Mouse (Mus musculus) ES-CJ7 (cell line): ENCODE results near the gene Tspan4.

ENCODE experiments used
- DNase-seq: peaks from one replicate; pipeline ENCODE4 v3.0.0; 2011; ENCODE audit warnings: low read depth, low spot score

Tspan4 gene

DNA sequence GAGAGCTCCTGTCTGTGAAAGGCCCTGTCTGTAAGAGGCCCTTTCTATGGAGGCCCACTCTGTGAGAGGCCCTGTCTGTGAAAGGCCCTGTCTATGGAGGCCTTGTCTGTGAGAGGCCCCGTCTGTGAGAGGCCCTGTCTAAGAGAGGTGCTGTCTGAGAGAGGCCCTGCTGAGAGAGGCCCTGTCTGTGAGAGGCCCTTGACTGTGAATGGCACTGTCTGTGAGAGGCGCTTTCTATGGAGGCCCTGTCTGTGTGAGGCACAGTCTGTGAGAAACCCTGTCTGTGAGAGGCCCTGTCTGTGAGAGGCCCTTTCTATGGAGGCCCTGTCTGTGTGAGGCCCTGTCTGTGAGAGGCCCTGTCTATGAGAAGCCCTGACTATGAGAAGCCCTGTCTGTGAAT is 31.2 kb downstream of the Tspan4 start:
- no peak for DNase-seq

DNA sequence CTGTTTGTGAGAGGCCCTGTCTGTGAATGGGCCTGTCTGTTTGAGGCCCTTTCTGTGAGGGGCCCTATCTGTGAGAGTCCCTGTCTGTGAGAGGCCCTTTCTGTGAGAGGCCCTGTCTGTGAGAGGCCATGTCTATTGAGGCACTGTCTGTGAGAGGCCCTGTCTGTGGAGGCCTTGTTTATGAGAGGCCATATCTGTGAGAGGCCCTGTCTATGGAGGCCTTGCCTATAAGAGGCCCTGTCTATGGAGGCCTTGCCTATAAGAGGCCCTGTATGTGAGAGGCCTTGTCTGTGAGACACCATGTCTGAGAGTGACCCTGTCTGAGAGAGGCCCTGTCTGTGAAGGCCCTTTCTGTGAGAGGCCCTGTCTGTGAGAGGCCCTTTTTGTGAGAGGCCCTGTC is 33.1 kb downstream of the Tspan4 start:
- DNase-seq = no peak

DNA sequence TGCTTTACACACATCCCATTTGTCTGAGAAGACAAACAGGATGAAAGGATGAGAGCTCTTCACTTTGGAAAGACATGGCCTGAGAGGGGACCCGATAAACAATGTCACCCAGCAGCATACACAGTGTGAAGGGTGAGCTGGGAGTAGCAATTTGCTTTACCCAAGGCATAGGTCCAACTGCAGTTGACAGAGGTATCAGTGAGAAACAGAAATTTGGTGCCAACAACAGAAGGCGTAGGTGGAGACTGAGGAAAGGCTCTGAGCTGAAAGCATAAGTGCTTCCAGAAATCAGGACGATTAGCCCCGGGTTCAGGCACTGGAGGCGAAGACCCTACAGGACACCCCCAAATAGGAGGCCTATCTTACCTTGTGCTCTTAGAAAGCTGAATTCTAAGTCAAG is 35.2 kb downstream of the Tspan4 start:
- no peak for DNase-seq

DNA sequence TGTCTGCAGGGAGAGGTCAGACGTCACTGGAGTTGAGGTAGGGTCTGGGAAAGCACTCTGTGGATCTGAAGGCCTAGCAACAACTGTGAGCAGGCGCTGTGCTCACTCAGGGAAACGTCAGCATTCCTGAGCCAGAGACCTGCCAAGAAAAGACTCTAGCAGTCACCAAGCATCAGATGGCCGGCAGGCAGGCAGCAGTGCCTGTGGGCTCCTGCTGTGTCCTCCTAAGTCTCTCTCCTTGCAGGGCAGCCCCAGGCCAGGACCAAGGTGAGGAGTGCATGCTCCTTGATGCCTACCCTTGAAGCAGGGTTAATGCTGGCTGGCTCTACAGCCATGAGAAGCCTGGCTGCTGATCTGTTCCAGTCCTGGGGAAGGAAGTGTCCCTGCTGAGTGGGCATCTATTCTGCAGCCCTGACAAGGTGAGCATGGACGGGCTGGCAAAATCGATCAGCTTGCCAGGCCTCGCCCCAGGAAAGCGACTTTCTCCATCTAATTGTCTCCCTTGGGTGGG is 35.7 kb downstream of the Tspan4 start:
- no peak for DNase-seq

DNA sequence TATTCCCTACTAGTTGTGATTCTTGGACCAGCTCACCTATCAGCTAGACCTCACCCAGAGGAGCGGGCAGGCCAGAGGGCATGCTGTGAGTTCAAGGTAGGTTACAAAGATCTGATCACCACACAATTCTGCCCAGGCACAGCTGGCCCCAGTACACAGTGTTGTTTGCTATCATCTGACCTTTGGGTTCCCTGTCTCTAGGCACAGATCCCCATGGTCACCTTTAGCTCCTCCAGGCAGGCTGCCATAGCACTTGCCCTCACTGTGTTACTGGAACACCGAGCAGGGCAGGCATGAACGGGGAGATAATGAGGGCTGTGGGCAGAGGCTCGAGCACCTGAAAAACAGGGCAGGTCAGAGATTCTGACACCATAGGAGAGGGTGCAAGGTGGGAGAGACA is 42.6 kb downstream of the Tspan4 start:
- no peak for DNase-seq

DNA sequence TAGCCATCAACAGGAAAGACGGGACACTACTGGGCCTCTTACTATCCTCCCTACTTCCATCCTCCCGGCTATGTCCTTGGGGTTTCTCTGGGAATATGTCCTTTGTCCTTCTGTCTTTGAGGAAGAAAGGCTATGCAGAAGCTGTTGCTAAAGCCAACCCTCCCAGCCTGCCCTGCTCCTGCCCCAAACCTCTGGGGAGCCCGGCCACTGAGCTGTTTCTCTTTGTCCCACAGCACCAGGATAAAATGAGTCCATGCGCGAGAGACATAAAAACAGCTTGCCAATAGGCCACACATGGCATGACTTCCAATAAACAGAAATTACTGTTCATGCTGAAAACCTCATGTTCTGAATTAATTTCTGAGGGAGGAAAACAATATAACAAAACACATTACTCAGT is 43.3 kb downstream of the Tspan4 start:
- DNase-seq = no peak

DNA sequence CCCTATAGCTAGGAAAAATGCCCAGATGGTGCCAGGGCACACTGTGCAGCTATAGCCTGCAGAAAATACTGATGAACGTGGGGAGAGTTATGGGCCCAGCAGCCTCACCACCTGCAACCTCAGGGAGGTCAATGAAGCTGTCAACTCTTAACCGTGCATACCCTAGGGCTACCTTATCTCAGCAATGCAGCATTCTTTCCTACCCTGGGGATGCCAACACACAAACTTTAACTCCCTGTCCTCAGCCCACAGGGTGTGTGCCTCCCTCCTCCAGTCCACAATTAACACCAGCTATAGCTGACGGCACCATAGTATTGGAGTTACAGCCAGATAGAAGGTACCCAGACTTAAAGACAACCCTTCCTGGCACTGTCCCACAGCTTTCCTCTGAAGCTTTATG is 43.9 kb downstream of the Tspan4 start:
- DNase-seq = no peak

DNA sequence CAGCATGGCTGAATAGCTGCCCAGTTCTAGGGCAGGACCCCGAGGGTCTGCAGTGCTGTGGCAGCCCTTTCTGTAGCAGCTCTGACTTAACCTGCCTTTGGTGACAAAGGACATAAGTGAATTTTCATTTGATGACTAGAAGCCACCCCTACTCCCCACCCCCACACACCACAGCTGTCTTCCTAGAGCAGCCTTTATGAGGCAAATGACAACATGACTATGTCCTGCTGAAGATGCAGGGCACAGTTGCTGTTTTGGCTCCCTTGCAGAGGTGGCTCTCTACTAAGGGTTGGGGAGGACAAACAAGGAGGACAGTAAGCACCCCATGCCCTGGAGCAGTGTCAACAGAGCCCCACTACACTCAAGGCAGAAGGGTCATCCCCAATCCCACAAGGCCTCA is 44.8 kb downstream of the Tspan4 start:
- DNase-seq = no peak

DNA sequence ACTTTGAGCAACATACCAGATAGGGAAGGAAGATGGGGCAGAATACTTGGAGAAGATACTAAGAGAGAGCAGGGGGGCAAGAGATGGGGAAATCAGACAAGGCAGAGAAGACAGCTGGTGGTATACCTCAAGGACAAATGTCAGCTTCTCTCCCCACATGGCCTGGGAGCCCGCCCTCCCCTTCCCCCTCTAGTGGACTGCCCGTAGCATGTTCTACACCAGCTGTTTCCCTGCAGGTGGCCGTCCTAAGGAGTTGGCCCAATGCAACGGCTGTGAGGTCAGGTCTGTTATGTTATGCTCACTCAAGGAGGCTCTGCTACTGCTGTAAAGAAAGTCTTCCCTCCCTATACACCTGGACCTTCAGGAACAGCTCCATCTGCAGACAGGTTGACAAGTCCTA is 48.0 kb downstream of the Tspan4 start:
- no peak for DNase-seq

DNA sequence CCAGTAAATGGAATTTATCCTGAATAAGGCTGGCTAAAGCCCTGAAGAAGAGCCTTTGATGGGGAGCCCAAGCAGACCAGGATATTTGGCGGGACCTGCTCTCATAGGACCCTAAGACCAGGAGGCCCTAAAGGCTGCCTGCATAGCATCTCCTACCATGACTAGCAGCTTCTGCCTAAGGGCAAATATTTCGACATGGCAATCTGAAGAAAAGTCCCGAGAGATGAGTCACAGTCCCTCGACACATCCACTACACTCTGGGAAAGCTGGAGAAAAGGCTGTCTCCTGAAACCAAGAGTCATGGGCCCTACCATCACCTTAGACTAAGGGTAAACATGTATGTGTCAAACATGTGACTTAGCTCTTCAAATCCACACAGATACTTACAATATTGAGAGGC is 49.2 kb downstream of the Tspan4 start:
- DNase-seq = no peak

DNA sequence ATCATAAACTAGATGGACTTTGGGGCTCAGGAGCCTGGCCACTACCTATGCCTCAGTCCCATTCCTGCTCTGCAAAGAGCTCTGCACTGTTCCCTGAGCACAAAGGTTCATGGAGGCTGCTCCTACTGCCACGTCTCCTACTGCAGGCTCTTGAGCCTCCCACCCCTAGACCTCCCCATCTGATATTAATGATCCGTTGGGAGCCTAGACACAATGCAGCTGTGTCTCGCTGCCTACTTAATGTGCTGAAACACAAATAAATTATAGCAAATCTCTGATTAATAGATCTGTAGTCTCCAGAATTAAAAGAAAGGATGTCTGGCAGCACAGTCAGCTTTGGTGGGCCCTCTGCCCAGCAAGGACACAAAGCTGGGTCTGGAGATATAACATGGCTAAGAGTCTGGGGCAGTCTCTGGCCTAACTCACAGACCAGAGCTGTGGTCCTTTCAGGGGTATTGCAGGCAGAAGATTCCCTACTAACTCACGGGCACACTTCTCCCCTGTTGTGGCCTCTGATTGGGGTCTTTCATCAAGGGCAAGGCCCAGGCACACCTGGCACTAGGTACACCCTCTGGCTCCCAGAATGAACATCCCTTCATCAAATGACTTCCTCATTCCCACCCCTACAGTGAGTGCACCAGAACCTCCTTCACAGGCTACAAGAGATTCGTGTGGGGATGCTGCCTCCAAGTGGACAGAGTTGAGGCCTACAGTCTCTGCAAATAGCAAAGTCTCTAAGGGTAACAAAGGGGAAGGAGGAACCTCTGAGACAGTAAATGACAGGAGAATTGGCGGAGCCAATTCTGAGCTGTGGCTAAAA is 49.9 kb downstream of the Tspan4 start:
- DNase-seq = peak; percentile 79

DNA sequence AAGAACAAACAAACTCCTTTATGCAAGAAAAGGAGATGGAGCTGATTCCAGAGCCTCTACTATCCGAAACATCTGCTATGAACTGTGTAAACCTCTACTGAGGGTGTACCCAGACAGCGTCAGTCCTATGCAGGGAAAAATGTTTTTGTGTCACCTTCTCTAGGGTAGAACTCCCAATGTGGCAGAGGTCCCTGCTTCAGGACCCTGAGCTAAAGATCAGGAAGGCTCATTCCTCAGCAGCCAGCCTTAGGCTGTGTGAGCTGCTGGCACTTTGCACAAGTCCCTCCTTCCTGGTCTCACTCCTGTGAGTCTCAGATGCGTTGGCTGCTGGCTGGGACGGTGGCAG is 50.5 kb downstream of the Tspan4 start:
- DNase-seq = no peak

DNA sequence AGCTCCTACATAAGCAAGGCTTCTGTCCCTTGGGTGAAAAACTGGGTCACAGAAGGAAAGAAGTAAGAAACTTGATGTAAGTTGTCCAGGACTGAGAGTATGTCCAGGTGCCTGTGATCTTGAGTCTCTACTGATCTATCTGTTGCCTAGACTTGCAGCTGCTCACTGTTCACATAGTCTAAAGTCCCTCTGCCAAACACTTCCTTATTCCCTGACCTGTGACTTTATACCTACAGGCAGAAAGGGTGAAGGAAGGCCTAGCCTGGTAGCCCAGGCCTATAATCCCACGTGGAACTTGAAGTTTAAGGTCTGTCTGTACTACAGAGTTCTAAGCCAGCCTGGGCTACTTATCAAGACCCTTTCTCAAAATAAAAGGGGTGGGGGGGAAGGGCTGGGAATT is 60.5 kb downstream of the Tspan4 start:
- DNase-seq = no peak

DNA sequence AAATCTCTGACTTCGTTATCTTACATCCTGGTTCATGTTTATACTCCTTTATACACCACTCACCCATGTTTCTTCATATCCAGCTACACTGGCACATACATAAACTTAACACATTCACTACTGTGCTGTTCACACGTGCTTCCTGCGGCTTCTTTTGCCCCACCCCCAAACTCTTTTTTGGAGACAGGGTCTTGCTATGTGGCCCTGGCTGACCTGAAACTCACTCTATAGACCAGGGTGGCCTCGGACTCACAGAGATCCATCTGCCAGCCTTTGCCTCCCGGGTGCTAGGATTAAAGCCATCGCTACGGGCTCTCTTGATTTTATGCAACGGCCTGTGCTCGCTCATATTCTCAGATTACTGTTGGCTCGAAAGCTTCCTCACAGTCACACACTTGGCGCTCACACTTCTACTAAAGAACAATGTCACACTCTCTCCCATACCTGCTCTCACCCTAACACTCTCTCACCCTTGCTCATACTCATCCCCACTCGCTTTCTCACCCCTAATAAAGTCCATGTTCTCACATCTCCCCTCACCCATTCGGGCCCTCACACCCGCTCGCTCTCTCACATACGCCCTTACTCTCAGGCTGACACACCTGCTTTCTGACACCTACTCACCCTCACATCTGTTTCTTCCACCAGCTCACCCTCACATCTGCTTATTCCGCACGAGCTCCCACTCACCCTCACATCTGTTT is 64.0 kb downstream of the Tspan4 start:
- no peak for DNase-seq

DNA sequence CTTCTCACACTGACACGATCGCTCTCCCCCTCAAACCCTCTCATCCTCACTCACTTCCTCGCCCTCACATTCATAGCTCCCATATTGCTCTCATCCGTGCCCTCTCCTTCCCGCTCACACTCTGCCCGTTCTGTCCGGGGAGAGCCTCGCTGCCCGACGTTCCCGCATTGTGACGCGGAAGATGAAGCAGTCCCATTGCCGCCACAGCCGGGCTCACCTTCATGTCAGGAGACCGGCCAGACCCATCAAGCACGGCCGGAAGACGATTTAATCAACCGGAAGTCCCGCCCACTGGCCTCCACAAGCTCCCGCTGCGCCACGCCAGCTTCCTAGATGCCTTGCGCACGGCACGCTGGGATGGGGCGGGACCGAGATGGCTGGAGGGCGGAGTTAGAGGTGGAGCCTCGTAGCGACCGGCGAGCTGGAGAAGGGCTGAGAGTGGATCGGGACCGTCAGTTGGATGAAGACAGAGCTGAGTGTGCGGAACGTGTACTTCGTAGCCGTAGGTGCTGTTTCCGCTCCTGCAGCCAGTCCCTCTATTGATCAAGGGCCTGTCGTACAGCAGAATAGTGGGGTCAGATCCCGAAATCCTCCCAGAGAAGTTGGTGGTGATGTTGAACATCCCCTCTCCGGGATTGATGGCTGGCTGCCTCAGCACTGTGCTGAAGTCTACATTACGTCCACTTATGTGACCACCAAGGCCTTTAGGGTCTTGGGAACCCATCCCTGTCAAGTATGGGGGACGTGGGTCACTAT is 64.7 kb downstream of the Tspan4 start, which contains the start of gene Chid1:
Chid1 (minus strand) TSS at position 302 of the 756 bp plus-strand sequence.
- peak; percentile 98 for DNase-seq

DNA sequence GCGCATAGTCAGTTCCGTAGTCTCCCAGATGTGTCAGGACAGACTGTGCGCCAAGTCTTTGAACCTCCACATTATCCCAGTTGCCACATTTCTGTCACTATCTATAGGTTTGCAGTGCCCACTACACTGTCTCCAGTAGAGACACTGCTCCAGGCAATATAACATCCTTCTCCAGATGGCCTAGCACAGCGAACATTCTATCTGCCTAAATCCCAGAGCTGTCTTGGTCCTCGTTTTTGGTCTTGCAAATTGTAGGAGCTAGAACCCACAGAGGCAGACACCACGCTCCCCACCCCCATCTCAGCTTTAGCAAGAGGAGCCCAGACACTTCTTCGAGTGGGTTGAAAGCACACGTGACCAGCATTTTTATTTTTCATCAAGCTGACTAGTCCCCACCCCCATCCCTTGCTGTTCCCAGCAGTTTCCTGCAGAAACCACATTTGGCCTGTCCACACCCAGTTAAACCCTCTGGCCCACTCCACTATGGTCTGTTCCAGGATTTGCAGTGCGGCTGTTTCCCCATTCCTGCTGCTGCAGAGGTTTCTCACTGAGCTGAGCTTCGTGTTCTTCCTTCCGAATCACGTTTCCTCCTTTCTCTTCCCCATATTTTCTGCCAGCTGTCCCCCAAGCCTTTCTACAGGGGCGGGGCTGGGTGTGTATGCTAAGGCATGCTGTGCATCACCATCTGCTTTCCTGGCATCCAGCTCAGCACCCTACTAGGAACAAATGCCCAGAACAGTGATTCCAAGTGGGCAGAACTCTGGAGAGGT is 65.5 kb downstream of the Tspan4 start:
- peak; percentile 32 for DNase-seq

DNA sequence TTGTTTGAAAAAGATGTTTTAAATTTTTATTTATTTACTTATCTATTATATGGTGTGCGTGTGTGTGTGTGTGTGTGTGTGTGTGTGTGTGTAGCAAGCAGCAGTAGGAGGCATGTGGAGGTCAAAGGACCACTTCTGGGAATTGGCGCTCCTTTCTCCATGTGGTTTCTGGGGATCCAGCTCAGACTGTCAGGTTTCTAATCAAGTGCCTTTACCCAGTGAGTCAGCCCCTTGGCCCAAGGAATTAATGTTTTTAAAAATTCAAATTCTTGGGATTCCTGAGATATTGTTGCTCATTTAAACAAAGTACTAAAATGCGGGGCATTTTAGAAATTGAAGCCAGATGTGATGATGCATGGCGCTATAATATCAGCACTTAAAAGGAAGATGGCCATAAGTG is 66.6 kb downstream of the Tspan4 start:
- no peak for DNase-seq

DNA sequence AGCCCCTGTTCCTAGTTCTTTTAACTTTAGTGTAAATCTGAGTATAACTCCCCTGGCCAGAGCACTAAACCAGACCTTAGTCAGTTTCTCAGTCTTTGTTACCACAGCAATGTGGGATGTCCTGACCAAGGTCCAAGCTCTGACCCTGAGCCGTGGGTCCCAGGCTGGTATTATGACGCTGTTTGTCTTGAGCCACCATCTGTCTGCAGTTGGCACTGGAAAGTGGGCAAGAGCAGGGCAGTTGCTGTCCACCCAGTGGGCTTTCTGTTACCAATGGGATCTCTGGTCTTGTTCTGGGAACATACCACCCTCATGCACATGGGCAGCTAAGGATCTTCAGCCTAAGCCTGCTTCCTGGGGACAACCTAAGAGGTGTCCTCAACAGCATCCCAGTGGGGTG is 67.5 kb downstream of the Tspan4 start:
- DNase-seq = no peak
